Mouse (Mus musculus) midbrain, embryonic 12.5 days (tissue): ENCODE data around the gene Igsf9. TPM values are rescaled to one million over a fixed set of nuclear protein-coding genes. Genes with fewer than 3 reads are reported as not detected.

Source experiments
- ATAC-seq: fragments of 200-750 bp; cut with Nextera tagmentation; 2 replicates; pipeline ENCODE4 v1.8.0; 2017; ENCODE audit warnings: low read depth, moderate TSS enrichment, moderate library complexity; ENCODE audit not compliant: low FRiP score
- H3K27ac ChIP-seq: fragments of 300-500 bp; sonication (generic); replicated peaks from 2 replicates; pipeline ENCODE4 v1.5.1; 2016; ENCODE audit warnings: mild to moderate bottlenecking
- H3K27me3 ChIP-seq: fragments of 300-500 bp; sonication (generic); 2 replicates; pipeline ENCODE4 v1.6.1; 2016; ENCODE audit warnings: mild to moderate bottlenecking
- H3K36me3 ChIP-seq: fragments of 300-500 bp; sonication (generic); 2 replicates; pipeline ENCODE4 v1.6.1; 2016
- H3K4me1 ChIP-seq: fragments of 300-500 bp; sonication (generic); 2 replicates; pipeline ENCODE4 v1.6.1; 2016
- H3K4me2 ChIP-seq: fragments of 300-500 bp; sonication (generic); replicated peaks from 2 replicates; pipeline ENCODE4 v1.6.1; 2016; ENCODE audit warnings: mild to moderate bottlenecking, moderate library complexity
- H3K4me3 ChIP-seq: fragments of 300-500 bp; sonication (generic); 2 replicates; pipeline ENCODE4 v1.5.1; 2016; ENCODE audit warnings: mild to moderate bottlenecking
- H3K9ac ChIP-seq: fragments of 300-500 bp; sonication (generic); replicated peaks from 2 replicates; pipeline ENCODE4 v1.6.1; 2016; ENCODE audit warnings: mild to moderate bottlenecking, moderate library complexity
- H3K9me3 ChIP-seq: fragments of 300-500 bp; sonication (generic); 2 replicates; pipeline ENCODE4 v1.6.1; 2016; ENCODE audit warnings: mild to moderate bottlenecking
- WGBS: fragments of 180-500 bp; shearing (Covaris S2); methylation state at CpG from one replicate; pipeline ENCODE4 v1.1.7; 2016; 5-methylcytosine and 5-hydroxymethylcytosine counted together
- polyA plus RNA-seq: library from polyadenylated mRNA; unstranded; fragments of >200 nt; fragmentation: Nextera tagmentation; extraction: Ambion mirVana; gene quantifications from 2 replicates; pipeline ENCODE4 v1.2.1, GENCODE M21; 2016

Gene Igsf9
- polyA plus RNA-seq, 1 experiment from 2014 or later, result 86.1 TPM

GRCm38 (mm10) chr1:172510421-172510972 is 28.9 kb downstream of the Igsf9 start:
- Histone ChIP-seq H3K36me3 (no peaks in the 10 kb centered on the region), H3K27ac (no peak overlapping the region), H3K27me3 (0 out of 2 replicates have a peak, but pooled peaks cover 3% of the 10 kb centered on the region), H3K4me3 (no peak overlapping the region), H3K9me3 (no peaks in the 10 kb centered on the region), H3K4me1 (peaks cover 7% of the 10 kb centered on the region; the same call in 1 of the 2 replicates), H3K9ac (no peak overlapping the region), H3K4me2 (no peak overlapping the region)
- no peak for ATAC-seq
- 27% methylated on average over 13 of the region's 13 CpGs for WGBS

GRCm38 (mm10) chr1:172512962-172513361 is 31.4 kb downstream of the Igsf9 start:
- no peak for ATAC-seq
- H3K36me3 ChIP-seq, result no peaks in the 10 kb centered on the region
- 32% methylated on average over 13 of the region's 13 CpGs for WGBS
- no peak overlapping the region for H3K27ac ChIP-seq
- peaks cover 7% of the 10 kb centered on the region; the same call in 1 of the 2 replicates for H3K4me1 ChIP-seq
- H3K9ac ChIP-seq, result no peak overlapping the region
- H3K4me2 ChIP-seq, result peak overlapping the region; percentile 19; the same call in 1 of the 2 replicates
- no peak overlapping the region for H3K4me3 ChIP-seq
- H3K9me3 ChIP-seq, result no peaks in the 10 kb centered on the region
- H3K27me3 ChIP-seq, result no peaks in the 10 kb centered on the region

GRCm38 (mm10) chr1:172513525-172514212 is 32.1 kb downstream of the Igsf9 start:
- 80% methylated on average over 17 of the region's 17 CpGs for WGBS
- no peaks in the 10 kb centered on the region for H3K27me3 ChIP-seq
- no peak overlapping the region for H3K27ac ChIP-seq
- H3K9me3 ChIP-seq, result no peaks in the 10 kb centered on the region
- no peak overlapping the region for H3K4me3 ChIP-seq
- H3K4me1 ChIP-seq, result peaks cover 5% of the 10 kb centered on the region; the same call in 1 of the 2 replicates
- H3K9ac ChIP-seq, result no peak overlapping the region
- no peak for ATAC-seq
- H3K36me3 ChIP-seq, result no peaks in the 10 kb centered on the region
- no peak overlapping the region for H3K4me2 ChIP-seq

GRCm38 (mm10) chr1:172514213-172514529 is 32.6 kb downstream of the Igsf9 start:
- H3K4me3 ChIP-seq, result no peak overlapping the region
- H3K9ac ChIP-seq, result no peak overlapping the region
- H3K27ac ChIP-seq, result no peak overlapping the region
- ATAC-seq, result no peak
- 86% methylated on average over 4 of the region's 4 CpGs for WGBS
- H3K4me2 ChIP-seq, result no peak overlapping the region
- no peaks in the 10 kb centered on the region for H3K9me3 ChIP-seq
- H3K36me3 ChIP-seq, result no peaks in the 10 kb centered on the region
- H3K4me1 ChIP-seq, result peaks cover 5% of the 10 kb centered on the region; the same call in 1 of the 2 replicates
- H3K27me3 ChIP-seq, result no peaks in the 10 kb centered on the region

GRCm38 (mm10) chr1:172514551-172515268 is 33.1 kb downstream of the Igsf9 start:
- ATAC-seq, result no peak
- Histone ChIP-seq H3K4me3 (no peak overlapping the region), H3K36me3 (no peaks in the 10 kb centered on the region), H3K27me3 (0 out of 2 replicates have a peak, but pooled peaks cover 2% of the 10 kb centered on the region), H3K9ac (no peak overlapping the region), H3K9me3 (no peaks in the 10 kb centered on the region), H3K27ac (no peak overlapping the region), H3K4me1 (peaks cover 5% of the 10 kb centered on the region; the same call in 1 of the 2 replicates), H3K4me2 (no peak overlapping the region)
- WGBS, result 83% methylated on average over 7 of the region's 7 CpGs

- no peaks in the 10 kb centered on the region for H3K9me3 ChIP-seq
- H3K4me2 ChIP-seq, result no peak overlapping the region
- peaks cover 10% of the 10 kb centered on the region for H3K4me1 ChIP-seq
- 0 out of 2 replicates have a peak, but pooled peaks cover 3% of the 10 kb centered on the region for H3K27me3 ChIP-seq
- 65% methylated on average over 1 of the region's 1 CpGs for WGBS
- H3K27ac ChIP-seq, result no peak overlapping the region
- no peak overlapping the region for H3K9ac ChIP-seq
- ATAC-seq, result no peak
- H3K4me3 ChIP-seq, result no peak overlapping the region
- H3K36me3 ChIP-seq, result no peaks in the 10 kb centered on the region
These were observed 33.8 kb downstream of the Igsf9 start for GRCm38 (mm10) chr1:172515396-172515795.

GRCm38 (mm10) chr1:172518013-172518412 is 36.4 kb downstream of the Igsf9 start:
- Histone ChIP-seq H3K4me1 (peaks cover 16% of the 10 kb centered on the region), H3K9me3 (no peaks in the 10 kb centered on the region), H3K4me2 (no peak overlapping the region), H3K27ac (no peak overlapping the region), H3K36me3 (no peaks in the 10 kb centered on the region), H3K4me3 (no peak overlapping the region), H3K9ac (no peak overlapping the region), H3K27me3 (peaks cover 15% of the 10 kb centered on the region)
- no peak for ATAC-seq
- 77% methylated on average over 4 of the region's 4 CpGs for WGBS

GRCm38 (mm10) chr1:172519644-172520043 is 38.1 kb downstream of the Igsf9 start:
- H3K27me3 ChIP-seq, result peaks cover 15% of the 10 kb centered on the region
- no peak overlapping the region for H3K4me2 ChIP-seq
- peaks cover 16% of the 10 kb centered on the region for H3K4me1 ChIP-seq
- H3K36me3 ChIP-seq, result no peaks in the 10 kb centered on the region
- H3K9ac ChIP-seq, result no peak overlapping the region
- no peak overlapping the region for H3K27ac ChIP-seq
- H3K9me3 ChIP-seq, result no peaks in the 10 kb centered on the region
- 71% methylated on average over 6 of the region's 6 CpGs for WGBS
- no peak for ATAC-seq
- H3K4me3 ChIP-seq, result no peak overlapping the region

- H3K4me3 ChIP-seq, result peak within 1 kb of the TSS; percentile 37
- H3K9ac ChIP-seq, result 0 out of 2 replicates have a peak within 1 kb of the TSS, but pooled peaks have one; percentile 7
- peaks cover 16% of the 10 kb centered on the region for H3K4me1 ChIP-seq
- peak; percentile 90 for ATAC-seq
- WGBS, result 3% methylated on average over 28 of the region's 28 CpGs
- H3K36me3 ChIP-seq, result no peaks in the 10 kb centered on the region
- peaks cover 15% of the 10 kb centered on the region for H3K27me3 ChIP-seq
- H3K4me2 ChIP-seq, result peak within 1 kb of the TSS; percentile 60
- no peak within 1 kb of the TSS; the same call in 1 of the 2 replicates for H3K27ac ChIP-seq
- no peaks in the 10 kb centered on the region for H3K9me3 ChIP-seq
These were observed 39.2 kb downstream of the Igsf9 start, which contains the start of gene Cfap45 for GRCm38 (mm10) chr1:172520576-172521440. Gene Cfap45 (plus strand): TSS chr1:172520801.

- Histone ChIP-seq H3K4me2 (no peak overlapping the region), H3K27ac (no peak overlapping the region), H3K27me3 (peaks cover 30% of the 10 kb centered on the region), H3K36me3 (no peaks in the 10 kb centered on the region), H3K4me1 (peaks cover 16% of the 10 kb centered on the region), H3K9me3 (no peaks in the 10 kb centered on the region), H3K4me3 (no peak overlapping the region), H3K9ac (no peak overlapping the region)
- no peak for ATAC-seq
- 74% methylated on average over 7 of the region's 7 CpGs for WGBS
These were observed 40.9 kb downstream of the Igsf9 start for GRCm38 (mm10) chr1:172522524-172522923.

- Histone ChIP-seq H3K9me3 (no peaks in the 10 kb centered on the region), H3K36me3 (no peaks in the 10 kb centered on the region), H3K4me2 (no peak overlapping the region), H3K9ac (no peak overlapping the region), H3K27me3 (peaks cover 35% of the 10 kb centered on the region), H3K27ac (no peak overlapping the region), H3K4me1 (peaks cover 16% of the 10 kb centered on the region), H3K4me3 (no peak overlapping the region)
- 78% methylated on average over 12 of the region's 12 CpGs for WGBS
- no peak for ATAC-seq
These were observed 42.1 kb downstream of the Igsf9 start for GRCm38 (mm10) chr1:172523699-172524101.
